ENCODE assay signal across 8 mouse cellular contexts in genomic region chr10:82795767-82796166, GRCm38 (mm10). TPM values are rescaled to one million over a fixed set of nuclear protein-coding genes. Genes with fewer than 3 reads are reported as not detected.
DNase-seq lines count a peak whose midpoint lies in the region; ATAC-seq and TF ChIP-seq lines count a peak whose summit lies in the region.

No protein-coding gene starts in this region.

- no peak overlapping the region for H3K27ac ChIP-seq in hindbrain, embryonic 12.5 days
- no peak overlapping the region for H3K27ac ChIP-seq in hindbrain, embryonic 10.5 days
- peak overlapping the region; percentile 24 for H3K27ac ChIP-seq in ES-Bruce4 (ENCODE audit: insufficient read depth, low read length)
- peak overlapping the region; percentile 85 for H3K27ac ChIP-seq in embryonic facial prominence, embryonic 15.5 days (replicated peaks)
- H3K27ac ChIP-seq in liver, embryonic 13.5 days = no peak overlapping the region

- 0 out of 2 replicates have a peak, but pooled peaks cover 4% of the 10 kb centered on the region for H3K9me3 ChIP-seq in hindbrain, embryonic 12.5 days (replicated peaks)
- H3K9me3 ChIP-seq in hindbrain, embryonic 10.5 days = no peaks in the 10 kb centered on the region
- H3K9me3 ChIP-seq in ES-Bruce4 (replicated peaks; ENCODE audit: control insufficient read depth, insufficient read depth, low read length, poor library complexity, severe bottlenecking) = no peaks in the 10 kb centered on the region
- no peaks in the 10 kb centered on the region for H3K9me3 ChIP-seq in embryonic facial prominence, embryonic 15.5 days (replicated peaks)
- H3K9me3 ChIP-seq in liver, embryonic 13.5 days (replicated peaks) = no peaks in the 10 kb centered on the region

- no peak for ATAC-seq in hindbrain, embryonic 12.5 days (ENCODE audit: low FRiP score)
- peak; percentile 37; the same call in 1 of the 2 replicates for ATAC-seq in embryonic facial prominence, embryonic 15.5 days (ENCODE audit: insufficient number of reproducible peaks, low FRiP score, low TSS enrichment, low read depth)
- no peak for ATAC-seq in liver, embryonic 13.5 days (ENCODE audit: low read depth)

- 49% methylated on average over 8 of the region's 8 CpGs for WGBS in hindbrain, embryonic 12.5 days
- 53% methylated on average over 8 of the region's 8 CpGs for WGBS in hindbrain, embryonic 10.5 days
- 27% methylated on average over 8 of the region's 8 CpGs for WGBS in embryonic facial prominence, embryonic 15.5 days
- 27% methylated on average over 8 of the region's 8 CpGs for WGBS in liver, embryonic 13.5 days (ENCODE audit: insufficient replicate concordance)

- TF ChIP-seq POLR2A in ES-Bruce4 (IDR thresholded peaks at IDR 0.05; ENCODE audit: insufficient read depth, low read length) = no peak

- TF ChIP-seq EP300 in ES-Bruce4 (IDR thresholded peaks at IDR 0.05; ENCODE audit: insufficient read depth, low read depth, low read length) = no peak

- no peaks in the 10 kb centered on the region for H3K36me3 ChIP-seq in hindbrain, embryonic 12.5 days
- H3K36me3 ChIP-seq in hindbrain, embryonic 10.5 days = no peaks in the 10 kb centered on the region
- no peaks in the 10 kb centered on the region for H3K36me3 ChIP-seq in ES-Bruce4 (ENCODE audit: control insufficient read depth, insufficient read depth, low read length, poor library complexity, severe bottlenecking)
- H3K36me3 ChIP-seq in embryonic facial prominence, embryonic 15.5 days = no peaks in the 10 kb centered on the region
- H3K36me3 ChIP-seq in liver, embryonic 13.5 days = no peaks in the 10 kb centered on the region

- no peaks in the 10 kb centered on the region for H3K27me3 ChIP-seq in hindbrain, embryonic 12.5 days
- H3K27me3 ChIP-seq in hindbrain, embryonic 10.5 days (ENCODE audit: insufficient read depth, poor library complexity, severe bottlenecking) = no peaks in the 10 kb centered on the region
- no peaks in the 10 kb centered on the region for H3K27me3 ChIP-seq in ES-Bruce4 (ENCODE audit: control insufficient read depth, insufficient read depth, low read length, poor library complexity, severe bottlenecking)
- no peaks in the 10 kb centered on the region for H3K27me3 ChIP-seq in embryonic facial prominence, embryonic 15.5 days
- H3K27me3 ChIP-seq in liver, embryonic 13.5 days = peaks cover 19% of the 10 kb centered on the region

- peak overlapping the region; percentile 27 for H3K4me2 ChIP-seq in hindbrain, embryonic 12.5 days (replicated peaks)
- peak overlapping the region; percentile 45 for H3K4me2 ChIP-seq in embryonic facial prominence, embryonic 15.5 days (replicated peaks)
- H3K4me2 ChIP-seq in liver, embryonic 13.5 days = peak overlapping the region; percentile 37

- H3K4me3 ChIP-seq in hindbrain, embryonic 12.5 days = no peak overlapping the region
- no peak overlapping the region for H3K4me3 ChIP-seq in hindbrain, embryonic 10.5 days
- peak overlapping the region; percentile 41 for H3K4me3 ChIP-seq in ES-Bruce4 (ENCODE audit: low read depth, low read length)
- H3K4me3 ChIP-seq in embryonic facial prominence, embryonic 15.5 days (replicated peaks) = peak overlapping the region; percentile 16
- no peak overlapping the region for H3K4me3 ChIP-seq in liver, embryonic 13.5 days (replicated peaks)

- TF ChIP-seq CTCF in ES-Bruce4 (IDR thresholded peaks at IDR 0.05; ENCODE audit: low read depth, low read length) = no peak

- peaks cover 9% of the 10 kb centered on the region; the same call in 1 of the 2 replicates for H3K4me1 ChIP-seq in hindbrain, embryonic 12.5 days
- peaks cover 18% of the 10 kb centered on the region for H3K4me1 ChIP-seq in hindbrain, embryonic 10.5 days (replicated peaks)
- peaks cover 5% of the 10 kb centered on the region for H3K4me1 ChIP-seq in ES-Bruce4 (ENCODE audit: control insufficient read depth, insufficient read depth, low read length)
- H3K4me1 ChIP-seq in embryonic facial prominence, embryonic 15.5 days = peaks cover 16% of the 10 kb centered on the region
- peaks cover 23% of the 10 kb centered on the region for H3K4me1 ChIP-seq in liver, embryonic 13.5 days (replicated peaks)

- DNase-seq in hindbrain, embryonic 10.5 days (ENCODE audit: low spot score) = no peak
- no peak for DNase-seq in liver, embryonic 13.5 days
- no peak for DNase-seq in adrenal gland, adult 2 months
- no peak for DNase-seq in kidney, adult 8-10 months
- DNase-seq in embryo, embryonic 10.5 days (ENCODE audit: low spot score) = no peak

- H3K9ac ChIP-seq in hindbrain, embryonic 12.5 days = no peak overlapping the region
- peak overlapping the region; percentile 9 for H3K9ac ChIP-seq in ES-Bruce4 (ENCODE audit: low read depth, poor library complexity, severe bottlenecking)
- no peak overlapping the region for H3K9ac ChIP-seq in embryonic facial prominence, embryonic 15.5 days
- no peak overlapping the region for H3K9ac ChIP-seq in liver, embryonic 13.5 days

RNA-seq across cellular contexts. Expression of gene Nfyb, which starts 31.8 kb away (rescaled TPM):
- polyA plus RNA-seq in hindbrain, embryonic 12.5 days (2016; fragmentation: Nextera tagmentation; extraction: Ambion mirVana) = 54.9 and 59.2 TPM in 2 replicates
- 42.5 and 56.2 TPM in 2 replicates for polyA plus RNA-seq in hindbrain, embryonic 10.5 days (2016; fragmentation: Nextera tagmentation; extraction: Ambion mirVana)
- 101 and 114 TPM in 2 replicates for polyA plus RNA-seq in ES-Bruce4 (2011; ENCODE audit: insufficient read depth, insufficient read length, low read depth, missing spikeins)
- 42.2 and 42.4 TPM in 2 replicates for polyA plus RNA-seq in embryonic facial prominence, embryonic 15.5 days (2015; fragmentation: Nextera tagmentation; extraction: Ambion mirVana)
- polyA plus RNA-seq in liver, embryonic 13.5 days (2015; fragmentation: Nextera tagmentation; extraction: Ambion mirVana) = 36.1 and 43.5 TPM in 2 replicates
- 10 to 100 TPM; 15.2 to 19.8 TPM for total RNA-seq in adrenal gland, adult 2 months (2021)
- 1.9 and 5.1 TPM in 2 replicates for polyA plus RNA-seq in adrenal gland, adult 2 months (2012; rRNA removed)

RNA-seq across cellular contexts. Expression of gene Txnrd1, which starts 38.0 kb away (rescaled TPM):
- polyA plus RNA-seq in hindbrain, embryonic 12.5 days (2016; fragmentation: Nextera tagmentation; extraction: Ambion mirVana) = 155 TPM in 2 replicates
- 164 and 172 TPM in 2 replicates for polyA plus RNA-seq in hindbrain, embryonic 10.5 days (2016; fragmentation: Nextera tagmentation; extraction: Ambion mirVana)
- polyA plus RNA-seq in ES-Bruce4 (2011; ENCODE audit: insufficient read depth, insufficient read length, low read depth, missing spikeins) = 260 and 284 TPM in 2 replicates
- polyA plus RNA-seq in embryonic facial prominence, embryonic 15.5 days (2015; fragmentation: Nextera tagmentation; extraction: Ambion mirVana) = 74.3 and 78.9 TPM in 2 replicates
- polyA plus RNA-seq in liver, embryonic 13.5 days (2015; fragmentation: Nextera tagmentation; extraction: Ambion mirVana) = 67.9 and 78.2 TPM in 2 replicates
- total RNA-seq in adrenal gland, adult 2 months (2021) = 100 to 1,000 TPM in 1 of 2 experiments, 10 to 100 TPM in 1; 88.6 to 113 TPM
- 27.3 and 34.4 TPM in 2 replicates for polyA plus RNA-seq in adrenal gland, adult 2 months (2012; rRNA removed)

Comparison
In these comparisons a context has a peak if more than half of its experiments do, and no peak if none do; other contexts are left out.
1. H3K27ac ChIP-seq: peak in ES-Bruce4 (single experiment) and embryonic facial prominence, embryonic 15.5 days (single experiment); none in hindbrain, embryonic 12.5 days (single experiment), hindbrain, embryonic 10.5 days (single experiment) and liver, embryonic 13.5 days (single experiment).
2. H3K4me3 ChIP-seq: peak in ES-Bruce4 (single experiment) and embryonic facial prominence, embryonic 15.5 days (single experiment); none in hindbrain, embryonic 12.5 days (single experiment), hindbrain, embryonic 10.5 days (single experiment) and liver, embryonic 13.5 days (single experiment).
3. Peak in every context shown above with its lines, with median percentiles within 50 percentile points of each other: H3K4me2 ChIP-seq.